Mouse (Mus musculus) liver, embryonic 15.5 days (tissue): ENCODE measurements around the gene Pradc1. TPM values are rescaled to one million over a fixed set of nuclear protein-coding genes. Genes with fewer than 3 reads are reported as not detected.

Source experiments
- ATAC-seq: fragments of 200-750 bp; cut with Nextera tagmentation; 2 replicates; pipeline ENCODE4 v1.8.0; 2017; ENCODE audit warnings: moderate number of reproducible peaks, mild to moderate bottlenecking, moderate library complexity; ENCODE audit not compliant: insufficient read depth
- H3K27ac ChIP-seq: fragments of 300-500 bp; sonication (generic); replicated peaks from 2 replicates; pipeline ENCODE4 v1.5.1; 2015; ENCODE audit warnings: mild to moderate bottlenecking, inconsistent platforms
- H3K27me3 ChIP-seq: fragments of 300-500 bp; sonication (generic); 2 replicates; pipeline ENCODE4 v1.6.1; 2015; ENCODE audit warnings: mild to moderate bottlenecking, inconsistent platforms
- H3K36me3 ChIP-seq: fragments of 300-500 bp; sonication (generic); replicated peaks from 2 replicates; pipeline ENCODE4 v1.6.1; 2015; ENCODE audit warnings: moderate library complexity, mild to moderate bottlenecking, inconsistent platforms
- H3K4me1 ChIP-seq: fragments of 300-500 bp; sonication (generic); replicated peaks from 2 replicates; pipeline ENCODE4 v1.6.1; 2015; ENCODE audit warnings: inconsistent platforms
- H3K4me2 ChIP-seq: fragments of 300-500 bp; sonication (generic); 2 replicates; pipeline ENCODE4 v1.6.1; 2015; ENCODE audit warnings: moderate library complexity, mild to moderate bottlenecking, inconsistent platforms
- H3K4me3 ChIP-seq: fragments of 300-500 bp; sonication (generic); replicated peaks from 2 replicates; pipeline ENCODE4 v1.5.1; 2015; ENCODE audit warnings: mild to moderate bottlenecking, inconsistent platforms
- H3K9ac ChIP-seq: fragments of 300-500 bp; sonication (generic); 2 replicates; pipeline ENCODE4 v1.6.1; 2015; ENCODE audit warnings: moderate library complexity, mild to moderate bottlenecking, inconsistent platforms
- H3K9me3 ChIP-seq: fragments of 300-500 bp; sonication (generic); replicated peaks from 2 replicates; pipeline ENCODE4 v1.6.1; 2016; ENCODE audit warnings: inconsistent platforms
- WGBS: fragments of 180-500 bp; shearing (Covaris S2); methylation state at CpG from one replicate; pipeline ENCODE4 v1.1.7; 2015; ENCODE audit warnings: mixed read lengths; ENCODE audit not compliant: insufficient replicate concordance; 5-methylcytosine and 5-hydroxymethylcytosine counted together
- polyA plus RNA-seq: library from polyadenylated mRNA; unstranded; fragments of >200 nt; fragmentation: Nextera tagmentation; extraction: Ambion mirVana; gene quantifications from 2 replicates; pipeline ENCODE4 v1.2.1, GENCODE M21; 2015

Pradc1 gene
- polyA plus RNA-seq, 1 experiment from 2014 or later, result 26.8 TPM

- H3K4me1 ChIP-seq, result peaks cover 31% of the 10 kb centered on the region
- peak within 1 kb of the TSS; percentile 83 for H3K4me2 ChIP-seq
- no peaks in the 10 kb centered on the region for H3K36me3 ChIP-seq
- ATAC-seq, result peak; percentile 83
- H3K9me3 ChIP-seq, result no peaks in the 10 kb centered on the region
- under 1% methylated on average over 38 of the region's 39 CpGs for WGBS
- H3K4me3 ChIP-seq, result peak within 1 kb of the TSS; percentile 74
- H3K27ac ChIP-seq, result no peak within 1 kb of the TSS
- H3K9ac ChIP-seq, result peak within 1 kb of the TSS; percentile 50
- peaks cover 16% of the 10 kb centered on the region; the same call in 1 of the 2 replicates for H3K27me3 ChIP-seq
These were observed 19.8 kb downstream of the Pradc1 start, which contains the start of gene Smyd5 for GRCm38 (mm10) chr6:85431842-85432431. TSS of gene Smyd5 (plus strand) at chr6:85431989.

- H3K4me1 ChIP-seq, result peaks cover 31% of the 10 kb centered on the region
- H3K4me3 ChIP-seq, result peak overlapping the region; percentile 74
- no peaks in the 10 kb centered on the region for H3K36me3 ChIP-seq
- WGBS, result 40% methylated on average over 8 of the region's 8 CpGs
- no peaks in the 10 kb centered on the region for H3K9me3 ChIP-seq
- peak overlapping the region; percentile 50; the same call in 1 of the 2 replicates for H3K9ac ChIP-seq
- H3K27ac ChIP-seq, result no peak overlapping the region
- no peak; the same call in 1 of the 2 replicates for ATAC-seq
- H3K27me3 ChIP-seq, result peaks cover 16% of the 10 kb centered on the region; the same call in 1 of the 2 replicates
- peak overlapping the region; percentile 83 for H3K4me2 ChIP-seq
These were observed 20.4 kb downstream of the Pradc1 start for GRCm38 (mm10) chr6:85431274-85431841.

- Histone ChIP-seq H3K4me1 (0 out of 2 replicates have a peak, but pooled peaks cover 4% of the 10 kb centered on the region), H3K4me2 (no peak within 1 kb of the TSS), H3K27ac (no peak within 1 kb of the TSS), H3K9me3 (no peaks in the 10 kb centered on the region), H3K36me3 (no peaks in the 10 kb centered on the region), H3K4me3 (no peak within 1 kb of the TSS), H3K27me3 (peaks cover 51% of the 10 kb centered on the region), H3K9ac (no peak within 1 kb of the TSS)
- WGBS, result 23% methylated on average over 28 of the region's 28 CpGs
- no peak for ATAC-seq
These were observed 27.9 kb downstream of the Pradc1 start, which contains the start of gene Noto for GRCm38 (mm10) chr6:85423836-85424379. TSS of gene Noto (plus strand) at chr6:85423886.

- Histone ChIP-seq H3K4me3 (no peak overlapping the region), H3K27ac (no peak overlapping the region), H3K4me1 (0 out of 2 replicates have a peak, but pooled peaks cover 4% of the 10 kb centered on the region), H3K4me2 (no peak overlapping the region), H3K27me3 (peaks cover 35% of the 10 kb centered on the region), H3K9ac (no peak overlapping the region), H3K36me3 (no peaks in the 10 kb centered on the region), H3K9me3 (no peaks in the 10 kb centered on the region)
- no peak for ATAC-seq
- WGBS, result 62% methylated on average over 2 of the region's 2 CpGs
These were observed 32.6 kb downstream of the Pradc1 start for GRCm38 (mm10) chr6:85419150-85419549.

GRCm38 (mm10) chr6:85415829-85416228 is 35.9 kb downstream of the Pradc1 start:
- Histone ChIP-seq H3K4me3 (no peak overlapping the region), H3K4me2 (no peak overlapping the region), H3K27ac (no peak overlapping the region), H3K4me1 (no peaks in the 10 kb centered on the region), H3K9ac (no peak overlapping the region), H3K36me3 (no peaks in the 10 kb centered on the region), H3K27me3 (peaks cover 10% of the 10 kb centered on the region), H3K9me3 (no peaks in the 10 kb centered on the region)
- WGBS, result 33% methylated on average over 3 of the region's 3 CpGs
- ATAC-seq, result no peak

GRCm38 (mm10) chr6:85410771-85411273 is 40.9 kb downstream of the Pradc1 start:
- Histone ChIP-seq H3K9ac (no peak overlapping the region), H3K4me3 (no peak overlapping the region), H3K4me2 (no peak overlapping the region), H3K9me3 (no peaks in the 10 kb centered on the region), H3K4me1 (peaks cover 6% of the 10 kb centered on the region; the same call in 1 of the 2 replicates), H3K36me3 (no peaks in the 10 kb centered on the region), H3K27me3 (peaks cover 55% of the 10 kb centered on the region), H3K27ac (no peak overlapping the region)
- peak; percentile 25 for ATAC-seq
- 6% methylated on average over 13 of the region's 13 CpGs for WGBS

GRCm38 (mm10) chr6:85409003-85409402 is 42.8 kb downstream of the Pradc1 start:
- Histone ChIP-seq H3K4me2 (no peak overlapping the region), H3K27me3 (peaks cover 52% of the 10 kb centered on the region)
- ATAC-seq, result no peak

GRCm38 (mm10) chr6:85403039-85403438 is 48.7 kb downstream of the Pradc1 start:
- no peaks in the 10 kb centered on the region for H3K36me3 ChIP-seq
- no peaks in the 10 kb centered on the region for H3K4me1 ChIP-seq
- H3K4me2 ChIP-seq, result no peak overlapping the region
- no peak overlapping the region for H3K9ac ChIP-seq
- no peak overlapping the region for H3K4me3 ChIP-seq
- H3K27ac ChIP-seq, result no peak overlapping the region
- 66% methylated on average over 10 of the region's 10 CpGs for WGBS
- no peaks in the 10 kb centered on the region for H3K9me3 ChIP-seq
- no peak for ATAC-seq
- peaks cover 28% of the 10 kb centered on the region for H3K27me3 ChIP-seq

More at GRCm38 (mm10) chr6:85409003-85409402, 42.8 kb downstream of the Pradc1 start:
- 2% methylated on average over 31 of the region's 31 CpGs for WGBS
- Histone ChIP-seq H3K27ac (no peak overlapping the region), H3K4me1 (peaks cover 6% of the 10 kb centered on the region; the same call in 1 of the 2 replicates), H3K4me3 (no peak overlapping the region), H3K9ac (no peak overlapping the region), H3K9me3 (no peaks in the 10 kb centered on the region), H3K36me3 (no peaks in the 10 kb centered on the region)

GRCm38 (mm10) chr6:85402613-85403012 is 49.2 kb downstream of the Pradc1 start:
- no peak for ATAC-seq
- no peak overlapping the region for H3K4me2 ChIP-seq
- no peaks in the 10 kb centered on the region for H3K9me3 ChIP-seq
- no peaks in the 10 kb centered on the region for H3K36me3 ChIP-seq
- H3K9ac ChIP-seq, result no peak overlapping the region
- WGBS, result 29% methylated on average over 2 of the region's 2 CpGs
- H3K4me3 ChIP-seq, result no peak overlapping the region
- H3K27me3 ChIP-seq, result peaks cover 24% of the 10 kb centered on the region
- H3K4me1 ChIP-seq, result no peaks in the 10 kb centered on the region
- H3K27ac ChIP-seq, result no peak overlapping the region

- Histone ChIP-seq H3K4me1 (no peaks in the 10 kb centered on the region), H3K4me3 (no peak overlapping the region), H3K27ac (no peak overlapping the region), H3K9ac (no peak overlapping the region), H3K27me3 (peaks cover 5% of the 10 kb centered on the region; the same call in 1 of the 2 replicates), H3K9me3 (no peaks in the 10 kb centered on the region), H3K4me2 (no peak overlapping the region), H3K36me3 (no peaks in the 10 kb centered on the region)
- WGBS, result 21% methylated on average over 5 of the region's 5 CpGs
- ATAC-seq, result no peak
These were observed 52.1 kb downstream of the Pradc1 start for GRCm38 (mm10) chr6:85399715-85400114.

- H3K4me3 ChIP-seq, result no peak overlapping the region
- H3K9ac ChIP-seq, result no peak overlapping the region
- H3K27me3 ChIP-seq, result 0 out of 2 replicates have a peak, but pooled peaks cover 6% of the 10 kb centered on the region
- WGBS, result 10% methylated on average over 1 of the region's 1 CpGs
- no peaks in the 10 kb centered on the region for H3K36me3 ChIP-seq
- H3K27ac ChIP-seq, result no peak overlapping the region
- no peak for ATAC-seq
- H3K4me2 ChIP-seq, result no peak overlapping the region
- H3K9me3 ChIP-seq, result no peaks in the 10 kb centered on the region
- H3K4me1 ChIP-seq, result no peaks in the 10 kb centered on the region
These were observed 54.6 kb downstream of the Pradc1 start for GRCm38 (mm10) chr6:85397165-85397564.
